Mouse (Mus musculus) midbrain, embryonic 15.5 days (tissue): ENCODE results near the gene Tmem222. TPM values are rescaled to one million over a fixed set of nuclear protein-coding genes. Genes with fewer than 3 reads are reported as not detected.
A peak's percentile ranks its signal among the peaks of the same experiment; 100 is the strongest.

Experiments
- ATAC-seq: fragments of 200-750 bp; cut with Nextera tagmentation; replicated peaks from 2 replicates; pipeline ENCODE4 v1.8.0; 2017; ENCODE audit warnings: moderate TSS enrichment
- H3K27ac ChIP-seq: fragments of 300-500 bp; sonication (generic); 2 replicates; pipeline ENCODE4 v1.5.1; 2015; ENCODE audit warnings: mild to moderate bottlenecking, inconsistent platforms
- H3K27me3 ChIP-seq: fragments of 300-500 bp; sonication (generic); replicated peaks from 2 replicates; pipeline ENCODE4 v1.6.1; 2015; ENCODE audit warnings: inconsistent platforms
- H3K36me3 ChIP-seq: fragments of 300-500 bp; sonication (generic); replicated peaks from 2 replicates; pipeline ENCODE4 v1.6.1; 2015; ENCODE audit warnings: inconsistent platforms
- H3K4me1 ChIP-seq: fragments of 300-500 bp; sonication (generic); 2 replicates; pipeline ENCODE4 v1.6.1; 2015; ENCODE audit warnings: inconsistent platforms
- H3K4me2 ChIP-seq: fragments of 300-500 bp; sonication (generic); 2 replicates; pipeline ENCODE4 v1.6.1; 2015; ENCODE audit warnings: inconsistent platforms, mild to moderate bottlenecking, moderate library complexity
- H3K4me3 ChIP-seq: fragments of 300-500 bp; sonication (generic); 2 replicates; pipeline ENCODE4 v1.5.1; 2015; ENCODE audit warnings: mild to moderate bottlenecking, inconsistent platforms
- H3K9ac ChIP-seq: fragments of 300-500 bp; sonication (generic); 2 replicates; pipeline ENCODE4 v1.6.1; 2015; ENCODE audit warnings: mild to moderate bottlenecking, inconsistent platforms
- H3K9me3 ChIP-seq: fragments of 300-500 bp; sonication (generic); 2 replicates; pipeline ENCODE4 v1.6.1; 2016; ENCODE audit warnings: inconsistent platforms
- WGBS: fragments of 180-500 bp; shearing (Covaris S2); methylation state at CpG from one replicate; pipeline ENCODE4 v1.1.7; 2015; ENCODE audit warnings: mixed read lengths; 5-methylcytosine and 5-hydroxymethylcytosine counted together
- polyA plus RNA-seq: library from polyadenylated mRNA; unstranded; fragments of >200 nt; fragmentation: Nextera tagmentation; extraction: Ambion mirVana; gene quantifications from 2 replicates; pipeline ENCODE4 v1.2.1, GENCODE M21; 2015

Gene Tmem222
- polyA plus RNA-seq, 1 experiment from 2014 or later = 120 TPM

DNA sequence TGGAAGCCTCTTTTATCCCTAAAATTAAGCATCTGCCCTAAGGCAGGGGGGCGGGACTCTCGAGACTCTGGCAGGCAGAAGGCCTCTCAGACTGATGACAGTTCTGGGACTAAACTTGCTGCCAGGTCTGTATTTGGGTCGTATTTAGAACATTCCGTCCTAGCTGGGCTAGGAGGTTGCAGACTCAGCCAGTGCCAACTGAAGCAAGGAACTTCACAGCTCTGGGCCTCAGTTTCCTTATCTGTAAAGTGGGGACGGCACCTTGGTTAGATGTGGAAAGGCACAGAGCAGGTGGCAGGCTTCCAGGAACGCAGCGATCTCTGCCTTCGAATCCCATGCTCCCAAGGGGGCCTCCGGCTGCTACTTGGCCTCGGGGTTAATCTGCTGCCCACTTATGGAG, 51.5 kb downstream of the Tmem222 start:
- Histone ChIP-seq H3K36me3 (no peaks in the 10 kb centered on the region), H3K9ac (no peak overlapping the region), H3K27me3 (peaks cover 8% of the 10 kb centered on the region), H3K27ac (no peak overlapping the region), H3K4me2 (no peak overlapping the region), H3K9me3 (no peaks in the 10 kb centered on the region), H3K4me3 (no peak overlapping the region), H3K4me1 (peaks cover 4% of the 10 kb centered on the region; the same call in 1 of the 2 replicates)
- 70% methylated on average over 10 of the region's 10 CpGs for WGBS
- no peak for ATAC-seq

GRCm38 (mm10) chr4:133223875-133224274, 53.7 kb downstream of the Tmem222 start:
- Histone ChIP-seq H3K36me3 (no peaks in the 10 kb centered on the region), H3K27ac (no peak overlapping the region), H3K4me1 (peaks cover 9% of the 10 kb centered on the region), H3K9me3 (no peaks in the 10 kb centered on the region), H3K4me2 (no peak overlapping the region), H3K4me3 (no peak overlapping the region), H3K27me3 (peaks cover 23% of the 10 kb centered on the region), H3K9ac (no peak overlapping the region)
- ATAC-seq = no peak
- WGBS = 42% methylated on average over 5 of the region's 5 CpGs

- H3K27ac ChIP-seq = no peak overlapping the region
- peaks cover 23% of the 10 kb centered on the region for H3K27me3 ChIP-seq
- no peak for ATAC-seq
- 85% methylated on average over 8 of the region's 8 CpGs for whole genome bisulfite sequencing
- no peak overlapping the region for H3K4me2 ChIP-seq
- H3K9me3 ChIP-seq = no peaks in the 10 kb centered on the region
- no peak overlapping the region for H3K9ac ChIP-seq
- H3K4me3 ChIP-seq = no peak overlapping the region
- peaks cover 12% of the 10 kb centered on the region for H3K4me1 ChIP-seq
- H3K36me3 ChIP-seq = no peaks in the 10 kb centered on the region
Observed at GRCm38 (mm10) chr4:133221701-133222100, 55.9 kb downstream of the Tmem222 start.

DNA sequence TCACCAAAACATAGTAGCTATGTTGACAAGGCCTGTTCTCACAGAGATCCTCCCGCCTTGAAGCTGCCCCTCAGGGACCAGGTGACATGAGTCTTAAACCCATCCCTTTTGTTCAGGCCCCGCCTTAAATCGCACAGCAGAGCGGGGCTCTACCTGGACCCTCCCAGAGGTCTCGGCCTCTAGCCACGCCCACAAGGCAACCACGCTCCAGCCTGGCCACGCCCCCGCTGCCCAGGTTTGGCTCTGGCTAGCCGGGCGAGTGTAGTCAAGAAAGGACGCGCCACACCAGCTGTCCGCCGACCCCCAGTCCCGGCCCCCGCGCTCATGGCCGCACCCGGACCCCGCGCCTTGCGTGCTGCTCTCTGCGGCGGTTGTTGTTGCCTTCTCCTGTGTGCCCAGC, 56.9 kb downstream of the Tmem222 start:
- peak overlapping the region; percentile 38; the same call in 1 of the 2 replicates for H3K9ac ChIP-seq
- peak overlapping the region; percentile 64 for H3K4me2 ChIP-seq
- H3K9me3 ChIP-seq = no peaks in the 10 kb centered on the region
- peaks cover 23% of the 10 kb centered on the region for H3K27me3 ChIP-seq
- H3K4me1 ChIP-seq = peaks cover 12% of the 10 kb centered on the region
- ATAC-seq = peak; percentile 45; the same call in 1 of the 2 replicates
- H3K4me3 ChIP-seq = peak overlapping the region; percentile 33
- 4% methylated on average over 25 of the region's 25 CpGs for WGBS
- H3K27ac ChIP-seq = no peak overlapping the region
- H3K36me3 ChIP-seq = no peaks in the 10 kb centered on the region

GRCm38 (mm10) chr4:133218745-133219144, 58.8 kb downstream of the Tmem222 start:
- Histone ChIP-seq H3K4me3 (no peak overlapping the region), H3K27ac (no peak overlapping the region), H3K36me3 (no peaks in the 10 kb centered on the region), H3K9me3 (no peaks in the 10 kb centered on the region), H3K27me3 (peaks cover 32% of the 10 kb centered on the region), H3K4me2 (no peak overlapping the region), H3K4me1 (peaks cover 14% of the 10 kb centered on the region), H3K9ac (no peak overlapping the region)
- WGBS = 92% methylated on average over 3 of the region's 3 CpGs
- ATAC-seq = no peak

- WGBS = under 1% methylated on average over 5 of the region's 5 CpGs
- Histone ChIP-seq H3K4me3 (no peak overlapping the region), H3K9ac (no peak overlapping the region), H3K36me3 (no peaks in the 10 kb centered on the region), H3K4me1 (peaks cover 22% of the 10 kb centered on the region), H3K27me3 (peaks cover 37% of the 10 kb centered on the region), H3K9me3 (no peaks in the 10 kb centered on the region), H3K27ac (no peak overlapping the region), H3K4me2 (no peak overlapping the region)
- ATAC-seq = no peak
Observed at GRCm38 (mm10) chr4:133217641-133218040, 60.0 kb downstream of the Tmem222 start.

Other genes starting within 250 kb of the Tmem222 start
- gene Wasf2, start 147.3 kb downstream of the Tmem222 start, polyA plus RNA-seq = 27.4 and 27.7 TPM in 2 replicates
- 3.0 and 5.0 TPM in 2 replicates for gene Cd164l2, start 65.7 kb downstream of the Tmem222 start, polyA plus RNA-seq
- gene Gpr3, start 65.3 kb downstream of the Tmem222 start, polyA plus RNA-seq = 1.3 and 2.0 TPM in 2 replicates
- 1.6 and 2.0 TPM in 2 replicates for gene Map3k6, start 37.0 kb downstream of the Tmem222 start, polyA plus RNA-seq
- gene Sytl1, start 14.7 kb downstream of the Tmem222 start, polyA plus RNA-seq = 0.56 and 0.65 TPM in 2 replicates
- 23.2 and 26.3 TPM in 2 replicates for gene Wdtc1, start 75.7 kb upstream of the Tmem222 start, polyA plus RNA-seq
- gene Slc9a1, start 91.9 kb upstream of the Tmem222 start, polyA plus RNA-seq = 9.9 and 11.1 TPM in 2 replicates
- 0.22 and 0.37 TPM in 2 replicates for gene Tent5b, start 202.3 kb upstream of the Tmem222 start, polyA plus RNA-seq
- 6.4 and 6.9 TPM in 2 replicates for gene Trnp1, start 220.8 kb upstream of the Tmem222 start, polyA plus RNA-seq
- gene Kdf1, start 241.2 kb upstream of the Tmem222 start, polyA plus RNA-seq = 0.95 and 0.99 TPM in 2 replicates